Mouse (Mus musculus): ENCODE measurements around the gene Bcam.
A peak's percentile ranks its signal among the peaks of the same experiment; 100 is the strongest.
"Not testable (repeated sequence)": the region's sequence is repeated elsewhere in the genome, so short reads cannot be mapped to it uniquely, and the experiment has no call there.

The Bcam gene

DNA sequence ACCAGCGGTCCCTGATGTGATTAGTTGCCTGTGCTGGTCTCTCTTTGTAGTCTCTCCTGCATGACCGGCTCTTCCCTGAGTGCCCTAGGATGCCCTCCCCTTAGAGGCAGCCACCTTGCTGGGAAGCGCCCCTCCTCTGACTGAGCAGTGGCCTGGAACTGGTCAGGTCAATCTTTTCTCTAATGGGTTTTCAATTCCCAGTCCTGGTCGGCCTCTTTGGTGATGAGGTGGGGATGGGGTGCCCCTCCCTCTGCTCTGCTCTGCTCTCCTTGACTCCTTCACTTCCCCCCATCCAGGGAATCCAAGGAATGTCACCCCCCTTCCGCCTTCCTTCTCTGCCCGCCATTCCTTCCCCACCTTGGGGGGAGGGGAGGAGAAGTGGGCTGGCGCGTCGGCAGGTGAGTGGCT lies at the start of gene Bcam:
Gene Bcam (minus strand): TSS at position 33 of the 408 bp plus-strand sequence.
- DNase-seq: no peak

DNA sequence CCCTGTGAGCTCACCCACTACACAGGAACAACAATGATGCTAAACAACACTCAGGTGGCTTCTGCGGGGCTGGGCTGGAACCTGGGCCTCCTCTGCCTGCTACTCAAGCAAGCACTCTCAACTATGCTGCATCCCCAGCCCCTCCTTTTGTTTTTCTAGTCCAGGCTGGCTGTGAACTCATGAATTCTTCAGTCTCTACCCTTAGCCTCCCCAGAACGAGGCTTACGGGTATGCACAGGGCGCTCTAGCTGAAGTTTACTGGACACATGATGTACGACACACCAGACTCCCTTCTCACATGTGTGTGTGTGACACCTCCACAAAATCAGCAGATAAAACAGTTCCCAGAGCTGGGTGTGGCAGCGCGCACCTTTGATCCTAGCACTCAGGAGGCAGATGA lies 48.1 kb upstream of the Bcam start:
- DNase-seq: no peak

DNA sequence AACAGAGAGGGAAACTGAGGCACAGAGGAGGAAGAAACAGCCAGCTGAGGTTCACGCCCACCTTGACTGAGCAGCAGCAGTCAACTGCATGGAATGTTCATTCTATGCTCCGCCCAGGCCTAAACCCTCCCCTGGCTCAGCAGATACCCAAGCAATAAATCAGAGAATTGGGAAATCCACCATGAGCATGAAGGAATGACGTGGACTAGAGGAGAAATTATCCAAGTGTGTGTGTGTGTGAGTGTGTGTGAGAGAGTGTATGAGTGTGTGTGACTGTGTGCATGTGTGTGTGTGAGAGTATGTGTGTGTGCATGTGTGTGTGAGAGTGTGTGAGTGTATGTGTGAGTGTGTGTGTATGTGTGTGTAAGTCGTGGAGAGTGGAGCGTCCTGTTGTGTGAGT lies 47.6 kb upstream of the Bcam start:
- DNase-seq: no peak

DNA sequence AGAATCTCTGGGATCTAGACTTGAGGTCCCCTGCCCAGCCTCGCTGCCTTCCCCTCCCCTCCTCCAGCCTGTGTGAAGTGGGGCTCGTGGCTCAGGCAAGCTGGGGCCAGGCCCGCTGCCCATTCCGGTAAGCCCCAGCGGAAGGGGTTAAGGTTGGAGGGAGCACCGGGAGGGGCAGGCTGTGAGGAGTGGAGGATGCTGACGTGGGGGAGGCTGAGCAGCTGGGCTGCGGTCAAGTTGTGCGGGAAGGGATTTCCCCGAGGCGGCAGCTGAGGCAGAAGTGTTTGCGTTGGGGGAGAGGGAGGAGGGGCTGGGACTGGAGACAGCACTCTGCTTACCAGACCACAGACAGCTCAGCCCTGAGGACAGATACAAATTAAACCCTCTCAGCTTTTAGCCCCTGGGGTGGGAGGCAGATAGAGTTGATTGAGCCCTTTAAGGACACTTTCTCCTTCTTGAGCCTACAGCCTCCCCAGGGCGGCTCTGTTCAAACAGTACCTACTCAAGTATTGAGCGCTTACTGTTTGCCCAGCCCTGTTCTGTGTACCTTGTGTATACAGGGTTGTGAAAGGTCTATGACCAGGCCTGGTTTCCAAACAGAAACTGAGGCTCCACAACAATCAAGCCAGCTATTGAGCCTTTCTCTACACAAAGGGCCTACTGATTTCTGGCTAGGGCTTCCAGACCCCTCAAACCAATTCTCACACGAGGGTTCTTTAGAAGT lies 46.7 kb upstream of the Bcam start:
- DNase-seq: no peak

- DNase-seq: peak; percentile 49 to 69
Measured at GRCm38 (mm10) chr7:19816224-19816771, 45.5 kb upstream of the Bcam start.

GRCm38 (mm10) chr7:19815296-19816223 lies 44.7 kb upstream of the Bcam start:
- no peak for DNase-seq

GRCm38 (mm10) chr7:19813579-19814122 lies 42.8 kb upstream of the Bcam start:
- no peak for DNase-seq

DNA sequence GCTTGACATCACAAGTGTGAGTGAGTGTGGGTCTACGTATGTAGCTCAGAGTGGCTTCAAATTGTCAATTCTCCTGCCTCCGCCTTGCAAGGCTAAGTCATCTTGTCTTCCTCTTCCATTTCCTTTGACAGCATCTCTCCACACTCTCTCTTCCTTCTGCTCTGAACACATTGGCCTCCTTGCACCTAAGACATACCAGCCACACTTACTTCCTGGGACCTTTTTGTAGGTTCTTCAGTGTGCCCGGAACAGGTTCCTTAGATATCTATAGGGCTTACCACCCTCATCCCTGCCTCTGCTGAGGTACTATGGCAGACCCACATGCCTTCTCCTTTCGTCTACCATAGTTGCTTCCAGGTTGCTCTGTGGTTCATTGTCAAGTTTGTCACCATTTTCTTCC lies 42.3 kb upstream of the Bcam start:
- DNase-seq: no peak

GRCm38 (mm10) chr7:19811114-19811513 lies 40.3 kb upstream of the Bcam start:
- peak; percentile 51 to 70 for DNase-seq

DNA sequence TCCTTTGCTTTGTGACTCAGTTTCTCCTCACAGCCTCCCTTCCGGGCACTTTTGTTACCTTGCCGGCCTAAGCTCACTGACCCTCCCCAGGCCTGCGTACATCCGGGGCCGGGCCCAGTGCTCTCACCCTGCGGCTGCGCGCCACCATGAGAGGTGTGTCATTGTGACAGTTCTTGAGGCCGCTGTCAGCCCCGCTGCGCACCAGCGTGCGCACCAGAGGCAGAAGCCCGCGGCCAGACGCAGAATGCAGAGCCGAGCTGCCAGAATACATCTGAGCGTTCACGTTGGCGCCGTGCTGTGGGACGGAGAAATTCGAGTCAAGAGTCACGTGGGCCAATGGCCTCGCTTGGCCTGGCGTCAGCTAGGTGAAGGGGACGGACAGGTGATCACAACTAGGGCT lies 38.6 kb upstream of the Bcam start:
- peak; percentile 18 to 22 for DNase-seq

DNA sequence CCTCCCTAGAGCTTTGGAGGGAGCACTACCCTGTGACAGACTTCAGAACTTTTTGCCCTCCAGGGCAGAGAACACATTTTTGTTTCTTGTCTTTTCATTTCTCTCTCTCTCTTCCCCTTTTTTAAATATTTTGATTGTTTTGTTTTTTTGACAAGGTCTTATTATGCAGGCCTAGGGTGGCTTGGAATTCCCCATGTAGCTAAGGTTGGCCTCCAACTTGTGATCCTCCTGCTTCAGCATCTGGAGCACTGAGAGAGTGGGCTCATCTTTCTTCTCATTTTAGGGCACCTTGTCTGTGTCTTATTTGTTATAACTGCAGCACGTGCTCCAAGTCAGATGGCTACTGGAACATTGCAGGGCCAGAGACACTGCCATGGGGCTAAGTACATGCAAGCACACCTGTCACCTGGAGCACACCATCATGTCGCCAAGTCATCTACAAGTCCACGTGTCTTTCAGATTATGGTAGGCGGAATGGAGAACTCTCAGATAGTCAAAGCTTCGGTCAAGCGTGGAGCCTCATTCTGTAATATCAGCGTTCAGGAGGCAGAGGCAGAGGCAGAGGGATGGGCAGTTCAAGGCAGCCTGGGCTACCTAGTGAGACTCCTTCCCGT lies 35.6 kb upstream of the Bcam start:
- DNase-seq: no peak

GRCm38 (mm10) chr7:19802995-19803394 lies 32.2 kb upstream of the Bcam start:
- peak; percentile 79 to 87 for DNase-seq

GRCm38 (mm10) chr7:19800764-19801163 lies 29.9 kb upstream of the Bcam start:
- DNase-seq: peak; percentile 49 to 50

DNA sequence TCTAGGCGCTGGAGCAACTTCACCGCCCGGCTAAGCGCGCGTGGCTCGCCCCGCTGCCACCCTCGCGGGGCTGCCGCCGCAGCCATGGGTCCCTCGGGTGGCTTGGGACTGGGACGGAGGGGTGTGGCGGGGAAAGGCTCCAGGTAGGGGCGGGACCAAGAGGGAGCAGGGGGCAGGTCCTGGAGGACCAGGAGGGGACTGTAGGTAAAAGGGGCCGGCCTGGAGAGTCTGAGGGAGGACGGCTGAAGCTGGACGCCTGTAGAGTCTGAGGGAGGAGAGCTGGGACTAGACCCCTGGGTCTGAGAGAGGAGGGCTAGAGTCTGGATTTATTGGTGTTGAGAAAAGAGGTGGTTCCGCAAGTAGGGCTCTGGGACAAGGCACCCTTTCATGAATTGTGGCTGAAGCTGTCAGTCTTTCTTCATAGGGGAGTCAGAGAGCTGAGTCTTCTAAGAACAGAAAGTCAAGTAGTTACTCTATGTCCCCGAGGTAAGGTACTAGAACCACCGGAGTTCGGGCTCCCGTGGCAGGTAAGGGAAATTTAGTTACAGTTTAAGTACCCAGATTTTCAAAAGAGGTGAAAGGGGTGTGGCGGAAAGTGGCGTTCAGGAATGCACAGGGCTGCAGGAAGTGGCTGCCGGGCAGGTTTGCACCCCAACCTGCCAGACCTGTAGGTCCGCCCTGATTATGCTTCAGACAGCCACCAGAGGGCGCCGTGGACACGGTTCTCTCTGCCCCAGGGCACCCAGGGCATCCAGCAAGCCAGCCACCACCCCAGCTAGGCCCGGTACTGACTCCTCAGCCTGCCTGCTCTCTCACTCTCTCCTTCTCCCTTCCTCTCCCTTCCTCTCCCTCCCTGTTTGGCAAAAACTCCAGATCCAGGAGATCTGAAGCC lies 26.1 kb upstream of the Bcam start, which contains the start of gene Cblc:
Gene Cblc (minus strand): TSS at position 113 of the 892 bp plus-strand sequence.
- peak; percentile 64 to 76 for DNase-seq

GRCm38 (mm10) chr7:19796254-19796653 lies 25.4 kb upstream of the Bcam start:
- no peak for DNase-seq

GRCm38 (mm10) chr7:19795236-19795635 lies 24.4 kb upstream of the Bcam start:
- DNase-seq: no peak

GRCm38 (mm10) chr7:19792701-19793630 lies 22.1 kb upstream of the Bcam start:
- DNase-seq: no peak

DNA sequence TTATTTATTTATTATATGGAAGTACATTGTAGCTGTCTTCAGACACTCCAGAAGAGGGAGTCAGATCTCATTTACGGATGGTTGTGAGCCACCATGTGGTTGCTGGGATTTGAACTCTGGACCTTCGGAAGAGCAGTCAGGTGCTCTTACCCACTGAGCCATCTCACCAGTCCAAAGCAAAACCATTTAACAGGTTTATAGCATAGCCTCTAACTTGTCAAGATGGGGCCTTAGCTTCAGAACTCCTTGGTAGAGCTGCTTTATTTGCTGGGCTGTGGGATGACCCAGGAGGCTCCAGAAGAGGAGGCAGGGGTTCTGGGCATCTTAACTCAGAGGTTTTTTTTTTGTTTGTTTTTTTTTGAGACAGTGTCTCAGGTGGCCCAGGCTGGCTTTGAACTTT lies 20.7 kb upstream of the Bcam start:
- DNase-seq: not testable (repeated sequence)

- peak; percentile 92 to 97 for DNase-seq
Measured at GRCm38 (mm10) chr7:19789904-19790347, 19.1 kb upstream of the Bcam start.

- DNase-seq: no peak
Measured at GRCm38 (mm10) chr7:19785874-19786458, 15.2 kb upstream of the Bcam start.
